Mouse (Mus musculus) E14TG2a.4 (cell line): ENCODE measurements around the gene Zfr.
A peak's percentile ranks its signal among the peaks of the same experiment; 100 is the strongest.

Experiments
- CTCF ChIP-seq: conservative IDR thresholded peaks from 2 replicates; pipeline ENCODE4 v1.5.1; 2014; ENCODE audit warnings: low read length
- NANOG ChIP-seq: IDR thresholded peaks from 2 replicates; pipeline ENCODE4 v1.6.1; 2014; ENCODE audit warnings: borderline replicate concordance, low read length, mixed read lengths
- POU5F1 ChIP-seq: IDR thresholded peaks from 2 replicates; pipeline ENCODE4 v1.6.1; 2014; ENCODE audit warnings: low read length, borderline replicate concordance

DNA sequence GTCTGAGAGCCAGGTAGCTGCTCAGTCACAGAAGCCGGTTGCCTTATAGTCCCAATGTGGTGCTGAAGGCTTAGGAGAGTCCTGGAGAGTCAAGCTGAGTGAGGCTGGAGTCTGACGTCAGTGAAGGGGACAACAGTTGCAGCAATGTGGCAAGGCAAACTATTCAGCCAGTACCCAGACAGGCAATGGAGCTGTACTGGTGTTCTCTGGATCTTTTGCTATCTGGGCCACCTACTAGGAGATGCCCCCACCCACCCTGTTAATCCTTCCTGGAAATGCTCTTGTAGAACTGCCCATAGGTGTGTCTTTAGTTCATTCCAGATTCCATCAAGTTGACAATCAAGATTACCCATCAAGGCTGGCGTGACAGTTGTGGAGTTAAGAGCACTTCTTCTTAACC is 84.8 kb downstream of the Zfr start:
- no peak for TF ChIP-seq CTCF
- TF ChIP-seq NANOG: peak; percentile 28; the same call in 1 of the 2 replicates
- no peak for TF ChIP-seq POU5F1
